Mouse (Mus musculus): ENCODE results near the gene Zbtb41. TPM values are rescaled to one million over a fixed set of nuclear protein-coding genes. Genes with fewer than 3 reads are reported as not detected.
A peak's percentile ranks its signal among the peaks of the same experiment; 100 is the strongest.

Zbtb41 gene
- 15.5 and 19.9 TPM in 2 replicates for polyA plus RNA-seq (2011; ENCODE audit: insufficient read depth, insufficient read length, low read depth, missing spikeins)

DNA sequence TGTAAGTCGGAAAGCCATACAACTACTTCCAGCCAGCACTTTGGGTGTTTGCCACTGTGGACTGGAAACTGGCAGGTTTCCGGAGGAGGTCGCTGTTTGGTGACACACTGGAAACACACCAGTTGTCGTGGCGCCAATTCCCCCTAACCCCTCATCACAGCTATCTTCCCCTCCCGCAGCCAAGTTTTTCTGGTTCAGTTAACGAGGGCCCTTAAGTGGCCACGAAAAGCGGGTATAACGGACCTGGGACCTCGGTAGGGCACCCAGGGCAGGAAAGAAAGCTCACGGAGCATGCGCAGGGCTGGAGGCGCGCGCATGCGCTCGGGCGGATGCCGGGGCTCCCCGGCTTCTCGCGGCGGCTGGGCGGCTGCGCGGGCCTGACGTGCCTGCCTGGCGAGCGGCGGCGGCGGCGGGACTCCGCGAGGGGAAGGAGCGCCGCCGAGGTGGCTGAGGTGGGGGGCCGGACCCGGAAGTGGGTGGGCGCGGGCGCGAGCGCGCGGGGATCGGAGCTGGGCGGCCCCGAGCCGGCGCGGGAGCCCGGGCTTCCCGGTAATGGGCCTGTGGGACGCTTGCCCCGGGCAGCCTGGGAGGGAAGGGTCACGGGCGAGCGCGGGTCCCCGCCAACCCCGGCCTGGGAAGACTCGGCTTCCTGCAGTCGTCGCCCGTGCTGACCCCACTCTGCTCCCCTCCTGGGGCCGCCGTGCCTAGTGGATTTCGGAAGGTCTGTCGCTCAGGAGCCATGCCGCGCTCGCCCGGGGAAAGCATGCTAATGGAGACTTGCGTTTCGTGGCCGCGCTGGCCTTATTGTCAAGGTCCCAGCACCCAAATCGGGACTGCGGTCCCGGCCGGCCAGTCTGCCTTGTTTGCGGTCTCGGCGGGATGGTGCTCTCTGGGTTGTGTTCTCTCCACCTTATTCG lies at the start of gene Zbtb41:
Gene Zbtb41 (plus strand): TSS at position 414 of the 917 bp plus-strand sequence.
- peak; percentile 47 for TF ChIP-seq CTCF (IDR thresholded peaks at IDR 0.05; ENCODE audit: low read depth, low read length)
- TF ChIP-seq POLR2A (IDR thresholded peaks at IDR 0.05; ENCODE audit: insufficient read depth, low read length) = peak; percentile 21
- no peak for TF ChIP-seq EP300 (IDR thresholded peaks at IDR 0.05; ENCODE audit: insufficient read depth, low read depth, low read length)
- H3K27ac ChIP-seq (ENCODE audit: insufficient read depth, low read length) = peak within 1 kb of the TSS; percentile 2; the same call in 1 of the 2 replicates

DNA sequence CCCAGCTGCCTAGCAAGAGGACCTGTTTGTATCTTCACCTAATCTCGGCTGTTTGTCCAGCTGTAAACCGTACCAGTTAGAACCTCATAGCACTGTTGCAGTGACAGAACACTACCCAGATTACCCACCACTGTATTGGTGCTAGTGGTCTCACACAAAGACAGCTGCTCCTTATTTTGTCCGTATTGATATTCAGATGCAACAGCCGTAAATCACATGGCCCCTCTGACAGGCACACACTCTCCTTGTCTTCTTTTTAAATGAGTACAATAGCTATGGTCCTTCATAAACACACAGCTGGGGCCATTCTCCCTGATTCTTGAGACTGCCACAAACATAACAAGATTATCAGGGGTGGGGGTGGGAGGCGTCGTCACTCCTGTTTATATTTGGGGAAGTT lies 46.2 kb upstream of the Zbtb41 start:
- no peaks in the 10 kb centered on the region for H3K9me3 ChIP-seq (replicated peaks; ENCODE audit: control insufficient read depth, insufficient read depth, low read length, poor library complexity, severe bottlenecking)
- H3K9ac ChIP-seq (ENCODE audit: low read depth, poor library complexity, severe bottlenecking) = no peak overlapping the region
- H3K27ac ChIP-seq (ENCODE audit: insufficient read depth, low read length) = no peak overlapping the region
- H3K4me3 ChIP-seq (ENCODE audit: low read depth, low read length) = no peak overlapping the region
- TF ChIP-seq POLR2A (IDR thresholded peaks at IDR 0.05; ENCODE audit: insufficient read depth, low read length) (no peak), EP300 (IDR thresholded peaks at IDR 0.05; ENCODE audit: insufficient read depth, low read depth, low read length) (no peak), CTCF (IDR thresholded peaks at IDR 0.05; ENCODE audit: low read depth, low read length) (no peak)
- H3K27me3 ChIP-seq (ENCODE audit: control insufficient read depth, insufficient read depth, low read length, poor library complexity, severe bottlenecking) = no peaks in the 10 kb centered on the region
- no peaks in the 10 kb centered on the region for H3K36me3 ChIP-seq (ENCODE audit: control insufficient read depth, insufficient read depth, low read length, poor library complexity, severe bottlenecking)
- H3K4me1 ChIP-seq (ENCODE audit: control insufficient read depth, insufficient read depth, low read length) = no peaks in the 10 kb centered on the region

More for the DNA sequence above, at the start of gene Zbtb41:
- Histone ChIP-seq H3K4me3 (ENCODE audit: low read depth, low read length) (peak within 1 kb of the TSS; percentile 80), H3K9me3 (replicated peaks; ENCODE audit: control insufficient read depth, insufficient read depth, low read length, poor library complexity, severe bottlenecking) (no peaks in the 10 kb centered on the region), H3K27me3 (ENCODE audit: control insufficient read depth, insufficient read depth, low read length, poor library complexity, severe bottlenecking) (no peaks in the 10 kb centered on the region), H3K4me1 (ENCODE audit: control insufficient read depth, insufficient read depth, low read length) (peaks cover 1% of the 10 kb centered on the region), H3K9ac (ENCODE audit: low read depth, poor library complexity, severe bottlenecking) (peak within 1 kb of the TSS; percentile 98), H3K36me3 (ENCODE audit: control insufficient read depth, insufficient read depth, low read length, poor library complexity, severe bottlenecking) (peaks cover 16% of the 10 kb centered on the region)

DNA sequence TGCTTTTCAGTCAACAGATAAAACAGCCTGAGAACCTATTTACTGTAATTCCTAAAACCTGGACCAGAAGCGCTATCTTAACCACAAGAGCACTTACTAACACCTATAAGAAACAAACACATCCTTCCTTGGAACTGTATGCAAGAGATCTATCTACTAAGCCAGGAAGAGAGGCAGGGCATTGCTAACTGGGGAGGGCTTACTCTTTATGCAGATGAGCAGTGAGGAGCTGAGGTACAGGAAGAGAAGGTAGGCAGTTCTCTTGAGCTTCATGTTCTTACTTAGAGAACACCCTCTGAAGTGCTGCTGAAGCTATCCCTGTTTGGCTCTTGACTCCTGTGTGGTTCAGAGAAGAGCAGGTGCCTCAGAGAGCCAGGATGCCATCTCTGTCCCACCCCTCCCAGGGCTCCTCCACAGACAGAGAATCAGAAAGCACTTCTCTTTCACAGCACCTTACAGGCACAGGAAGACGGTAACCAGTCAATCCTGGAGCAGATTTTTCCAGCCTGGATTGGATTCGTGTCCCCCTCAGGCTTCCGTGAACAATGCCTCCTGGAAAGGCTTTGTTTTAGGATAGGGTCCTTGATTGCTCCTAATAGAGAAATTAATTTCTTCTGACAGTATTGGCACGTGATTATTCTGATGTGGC lies 45.3 kb upstream of the Zbtb41 start, which contains the start of gene Crb1:
Gene Crb1 (minus strand): TSS at position 463 of the 649 bp plus-strand sequence.
- Histone ChIP-seq H3K27ac (ENCODE audit: insufficient read depth, low read length) (no peak within 1 kb of the TSS), H3K9ac (ENCODE audit: low read depth, poor library complexity, severe bottlenecking) (no peak within 1 kb of the TSS), H3K9me3 (replicated peaks; ENCODE audit: control insufficient read depth, insufficient read depth, low read length, poor library complexity, severe bottlenecking) (no peaks in the 10 kb centered on the region), H3K4me1 (ENCODE audit: control insufficient read depth, insufficient read depth, low read length) (no peaks in the 10 kb centered on the region), H3K36me3 (ENCODE audit: control insufficient read depth, insufficient read depth, low read length, poor library complexity, severe bottlenecking) (no peaks in the 10 kb centered on the region), H3K27me3 (ENCODE audit: control insufficient read depth, insufficient read depth, low read length, poor library complexity, severe bottlenecking) (no peaks in the 10 kb centered on the region), H3K4me3 (ENCODE audit: low read depth, low read length) (no peak within 1 kb of the TSS)
- no peak for TF ChIP-seq CTCF (IDR thresholded peaks at IDR 0.05; ENCODE audit: low read depth, low read length)
- TF ChIP-seq EP300 (IDR thresholded peaks at IDR 0.05; ENCODE audit: insufficient read depth, low read depth, low read length) = no peak
- no peak for TF ChIP-seq POLR2A (IDR thresholded peaks at IDR 0.05; ENCODE audit: insufficient read depth, low read length)

DNA sequence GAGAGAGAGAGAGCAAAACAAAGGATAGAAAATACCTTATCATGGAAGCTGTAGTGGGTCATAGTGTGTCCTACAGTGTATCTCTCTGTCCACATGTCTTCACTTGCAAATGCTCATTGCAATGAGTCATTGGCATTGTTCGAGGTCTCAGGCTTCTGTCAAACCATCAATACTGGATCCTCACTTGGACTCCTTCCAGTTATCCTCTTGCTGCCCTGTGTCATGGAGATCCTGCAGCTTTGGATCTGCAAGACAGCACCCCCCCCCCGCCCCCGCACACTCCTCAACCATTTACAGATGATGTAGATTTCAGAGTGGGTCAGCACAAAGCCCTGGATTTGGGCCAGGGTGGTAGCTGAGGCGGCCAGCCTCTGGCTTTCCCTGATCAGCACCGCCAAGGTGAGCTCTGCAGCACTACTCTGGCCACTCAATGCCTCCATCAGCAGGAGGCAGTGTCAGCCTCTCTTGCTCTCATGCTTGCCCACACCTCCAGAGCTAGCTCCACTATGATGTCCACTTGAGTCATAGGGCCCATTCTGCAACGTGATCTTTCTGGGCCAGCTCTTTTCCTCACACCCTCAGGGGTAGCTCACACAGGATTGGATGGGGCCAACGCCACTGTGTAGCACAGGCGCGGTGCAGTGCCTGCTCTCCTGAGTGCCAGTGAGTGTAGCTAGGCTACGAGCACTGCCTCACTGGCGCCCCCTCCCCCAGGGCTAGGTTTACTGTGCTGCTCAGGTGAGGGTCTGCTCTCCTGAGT lies 43.0 kb upstream of the Zbtb41 start:
- TF ChIP-seq EP300 (IDR thresholded peaks at IDR 0.05; ENCODE audit: insufficient read depth, low read depth, low read length) (no peak), CTCF (IDR thresholded peaks at IDR 0.05; ENCODE audit: low read depth, low read length) (peak; percentile 39), POLR2A (IDR thresholded peaks at IDR 0.05; ENCODE audit: insufficient read depth, low read length) (no peak)
- Histone ChIP-seq H3K9ac (ENCODE audit: low read depth, poor library complexity, severe bottlenecking) (no peak overlapping the region), H3K36me3 (ENCODE audit: control insufficient read depth, insufficient read depth, low read length, poor library complexity, severe bottlenecking) (no peaks in the 10 kb centered on the region), H3K9me3 (replicated peaks; ENCODE audit: control insufficient read depth, insufficient read depth, low read length, poor library complexity, severe bottlenecking) (no peaks in the 10 kb centered on the region), H3K4me1 (ENCODE audit: control insufficient read depth, insufficient read depth, low read length) (no peaks in the 10 kb centered on the region), H3K27me3 (ENCODE audit: control insufficient read depth, insufficient read depth, low read length, poor library complexity, severe bottlenecking) (no peaks in the 10 kb centered on the region), H3K27ac (ENCODE audit: insufficient read depth, low read length) (no peak overlapping the region), H3K4me3 (ENCODE audit: low read depth, low read length) (peak overlapping the region; percentile 5; the same call in 1 of the 2 replicates)

DNA sequence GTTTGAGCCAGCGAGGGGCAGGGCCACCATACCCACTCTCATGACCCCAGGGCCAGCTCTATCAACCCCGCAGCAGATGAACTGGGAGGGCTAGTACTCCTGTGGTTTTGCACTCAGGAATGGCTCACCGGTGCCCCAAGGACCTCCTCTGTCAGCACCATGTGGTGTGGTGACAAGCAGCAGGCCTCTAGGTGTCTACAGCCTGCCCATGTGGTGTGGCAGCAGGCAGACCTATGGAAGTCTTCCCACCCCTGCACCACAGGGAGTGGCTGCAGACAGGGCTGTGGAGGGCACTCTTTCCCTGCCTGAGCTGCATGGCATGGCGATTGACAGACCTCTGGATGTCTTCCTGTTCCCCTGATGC lies 42.5 kb upstream of the Zbtb41 start:
- Histone ChIP-seq H3K4me3 (ENCODE audit: low read depth, low read length) (no peak overlapping the region), H3K9me3 (replicated peaks; ENCODE audit: control insufficient read depth, insufficient read depth, low read length, poor library complexity, severe bottlenecking) (no peaks in the 10 kb centered on the region), H3K9ac (ENCODE audit: low read depth, poor library complexity, severe bottlenecking) (no peak overlapping the region), H3K27me3 (ENCODE audit: control insufficient read depth, insufficient read depth, low read length, poor library complexity, severe bottlenecking) (no peaks in the 10 kb centered on the region), H3K36me3 (ENCODE audit: control insufficient read depth, insufficient read depth, low read length, poor library complexity, severe bottlenecking) (no peaks in the 10 kb centered on the region), H3K4me1 (ENCODE audit: control insufficient read depth, insufficient read depth, low read length) (no peaks in the 10 kb centered on the region), H3K27ac (ENCODE audit: insufficient read depth, low read length) (no peak overlapping the region)
- no peak for TF ChIP-seq CTCF (IDR thresholded peaks at IDR 0.05; ENCODE audit: low read depth, low read length)
- no peak for TF ChIP-seq POLR2A (IDR thresholded peaks at IDR 0.05; ENCODE audit: insufficient read depth, low read length)
- TF ChIP-seq EP300 (IDR thresholded peaks at IDR 0.05; ENCODE audit: insufficient read depth, low read depth, low read length) = no peak
